In genomic region chr3:48804398-48804797, GRCm38 (mm10) we compare ENCODE assay signal across 27 mouse cellular contexts.
DNase-seq lines count a peak whose midpoint lies in the region; ATAC-seq and TF ChIP-seq lines count a peak whose summit lies in the region.
"Had no signal": no experiment of that assay in that cellular context is flagged by ENCODE, and none has a peak within 500 bp of the region (broad histone marks: within the 10 kb centered on the region; RNA-seq: fewer than 3 reads in every experiment).

No protein-coding gene starts in this region.

- H3K4me1 ChIP-seq in midbrain, embryonic 12.5 days: no peaks in the 10 kb centered on the region
- H3K4me1 ChIP-seq in midbrain, embryonic 10.5 days: no peaks in the 10 kb centered on the region
- no peaks in the 10 kb centered on the region for H3K4me1 ChIP-seq in forebrain, embryonic 16.5 days (replicated peaks; ENCODE audit: control insufficient read depth, insufficient read depth, low read length)
- no peaks in the 10 kb centered on the region for H3K4me1 ChIP-seq in heart, embryonic 10.5 days
- H3K4me1 ChIP-seq: embryonic facial prominence, embryonic 15.5 days; heart, embryonic 13.5 days; limb, embryonic 13.5 days; liver, embryonic 12.5 days had no signal

- no peaks in the 10 kb centered on the region for H3K36me3 ChIP-seq in midbrain, embryonic 12.5 days
- no peaks in the 10 kb centered on the region for H3K36me3 ChIP-seq in midbrain, embryonic 10.5 days
- no peaks in the 10 kb centered on the region for H3K36me3 ChIP-seq in forebrain, embryonic 16.5 days (ENCODE audit: control insufficient read depth, insufficient read depth)
- no peaks in the 10 kb centered on the region for H3K36me3 ChIP-seq in heart, embryonic 10.5 days
- H3K36me3 ChIP-seq: embryonic facial prominence, embryonic 15.5 days; heart, embryonic 13.5 days; limb, embryonic 13.5 days; liver, embryonic 12.5 days; neural tube, embryonic 13.5 days had no signal

- H3K9ac ChIP-seq in midbrain, embryonic 12.5 days (replicated peaks): no peak overlapping the region
- no peak overlapping the region for H3K9ac ChIP-seq in forebrain, embryonic 16.5 days (replicated peaks; ENCODE audit: low read depth, low read length)
- H3K9ac ChIP-seq: embryonic facial prominence, embryonic 15.5 days; heart, embryonic 13.5 days; limb, embryonic 13.5 days; liver, embryonic 12.5 days; neural tube, embryonic 13.5 days had no signal

- ATAC-seq in midbrain, embryonic 12.5 days (ENCODE audit: low FRiP score, low read depth): 0 out of 2 replicates have a peak, but pooled peaks have one; percentile 65
- peak; percentile 97 for ATAC-seq in forebrain, embryonic 16.5 days
- ATAC-seq: activated CD4-positive, CD25-positive, alpha-beta regulatory T cell, adult 4 months; intestine, postnatal 0 days; liver, embryonic 12.5 days had no signal

- no peaks in the 10 kb centered on the region; the same call in 1 of the 2 replicates for H3K9me3 ChIP-seq in midbrain, embryonic 12.5 days
- no peaks in the 10 kb centered on the region; the same call in 1 of the 2 replicates for H3K9me3 ChIP-seq in midbrain, embryonic 10.5 days (replicated peaks)
- peaks cover 6% of the 10 kb centered on the region for H3K9me3 ChIP-seq in forebrain, embryonic 16.5 days (ENCODE audit: control insufficient read depth, low read length)
- H3K9me3 ChIP-seq in heart, embryonic 10.5 days: no peaks in the 10 kb centered on the region
- H3K9me3 ChIP-seq: embryonic facial prominence, embryonic 15.5 days; heart, embryonic 13.5 days; limb, embryonic 13.5 days; liver, embryonic 12.5 days had no signal

- no peak overlapping the region for H3K4me3 ChIP-seq in midbrain, embryonic 12.5 days
- no peak overlapping the region for H3K4me3 ChIP-seq in midbrain, embryonic 10.5 days
- no peak overlapping the region for H3K4me3 ChIP-seq in forebrain, embryonic 16.5 days (replicated peaks; ENCODE audit: low read length)
- no peak overlapping the region for H3K4me3 ChIP-seq in heart, embryonic 10.5 days
- H3K4me3 ChIP-seq: embryonic facial prominence, embryonic 15.5 days; heart, embryonic 13.5 days; limb, embryonic 13.5 days; liver, embryonic 12.5 days; neural tube, embryonic 13.5 days had no signal

- no peaks in the 10 kb centered on the region for H3K27me3 ChIP-seq in midbrain, embryonic 12.5 days
- no peaks in the 10 kb centered on the region for H3K27me3 ChIP-seq in midbrain, embryonic 10.5 days (ENCODE audit: low read depth, poor library complexity, severe bottlenecking)
- H3K27me3 ChIP-seq in forebrain, embryonic 16.5 days (replicated peaks; ENCODE audit: control insufficient read depth, insufficient read depth, low read length): 0 out of 2 replicates have a peak, but pooled peaks cover 3% of the 10 kb centered on the region
- no peaks in the 10 kb centered on the region for H3K27me3 ChIP-seq in heart, embryonic 10.5 days (ENCODE audit: insufficient read depth, poor library complexity, severe bottlenecking)
- H3K27me3 ChIP-seq: embryonic facial prominence, embryonic 15.5 days; heart, embryonic 13.5 days; limb, embryonic 13.5 days; liver, embryonic 12.5 days; neural tube, embryonic 13.5 days had no signal

- no peak for DNase-seq in midbrain, embryonic 10.5 days (ENCODE audit: low spot score)
- DNase-seq in Muller cell, postnatal 12 days (ENCODE audit: inconsistent ontology term): peak; percentile 37
- peak; percentile 89 for DNase-seq in brain, embryonic 14.5 days (ENCODE audit: low read depth)
- DNase-seq in layer of hippocampus, adult 9-10 months (ENCODE audit: low spot score): no peak
- DNase-seq in urinary bladder, adult 18-20 months (ENCODE audit: low spot score in 2 of 2): no peak
- no peak for DNase-seq in heart, embryonic 10.5 days (ENCODE audit: low spot score)
- DNase-seq: adrenal gland, adult 8-10 months; B cell, adult 2 months; cerebellum, adult 8-10 months; gastrocnemius, postnatal 10 days; heart, adult 11 months; heart, postnatal 14 days; kidney, postnatal 25 days; lung, adult 18-20 months; lung, postnatal 10 days; right cerebral cortex, postnatal 14 days; thymus, adult 2 months had no signal

- no peak for TF ChIP-seq POLR2A in brain, embryonic 14.5 days (IDR thresholded peaks at IDR 0.05; ENCODE audit: borderline replicate concordance, extremely low read depth, insufficient read depth, insufficient read length, poor library complexity, severe bottlenecking)

- no peak overlapping the region for H3K4me2 ChIP-seq in midbrain, embryonic 12.5 days (replicated peaks)
- H3K4me2 ChIP-seq in forebrain, embryonic 16.5 days (ENCODE audit: low read length): no peak overlapping the region
- H3K4me2 ChIP-seq: embryonic facial prominence, embryonic 15.5 days; heart, embryonic 13.5 days; limb, embryonic 13.5 days; liver, embryonic 12.5 days; neural tube, embryonic 13.5 days had no signal

- no peak overlapping the region for H3K27ac ChIP-seq in midbrain, embryonic 12.5 days (replicated peaks)
- no peak overlapping the region for H3K27ac ChIP-seq in midbrain, embryonic 10.5 days (replicated peaks)
- H3K27ac ChIP-seq in forebrain, embryonic 16.5 days (ENCODE audit: low read length): no peak overlapping the region
- no peak overlapping the region for H3K27ac ChIP-seq in heart, embryonic 10.5 days
- H3K27ac ChIP-seq: embryonic facial prominence, embryonic 15.5 days; heart, embryonic 13.5 days; limb, embryonic 13.5 days; liver, embryonic 12.5 days; neural tube, embryonic 13.5 days; stomach, postnatal 0 days had no signal

- no peak for TF ChIP-seq CTCF in brain, embryonic 14.5 days (IDR thresholded peaks at IDR 0.05; ENCODE audit: borderline replicate concordance, extremely low read depth, insufficient read depth, insufficient read length)

- 48% methylated on average over 5 of the region's 5 CpGs for WGBS in midbrain, embryonic 12.5 days
- WGBS in midbrain, embryonic 10.5 days: 83% methylated on average over 5 of the region's 5 CpGs
- WGBS in forebrain, embryonic 16.5 days: 12% methylated on average over 5 of the region's 5 CpGs
- WGBS in heart, embryonic 10.5 days: 74% methylated on average over 5 of the region's 5 CpGs

Comparison
In these comparisons a context has a peak if more than half of its experiments do, and no peak if none do; other contexts are left out.
1. DNase-seq: peak in Muller cell, postnatal 12 days (single experiment) and brain, embryonic 14.5 days (single experiment); none in midbrain, embryonic 10.5 days (single experiment), layer of hippocampus, adult 9-10 months (single experiment), urinary bladder, adult 18-20 months (0 of 2) and heart, embryonic 10.5 days (single experiment).